Mouse (Mus musculus) embryo, embryonic 9.5 days (tissue): ENCODE data around the gene Rhcg.

Source experiments
- DNase-seq: peaks from one replicate; pipeline ENCODE4 v3.0.0-alpha.2; 2017; ENCODE audit errors: extremely low spot score

Rhcg gene

GRCm38 (mm10) chr7:79552702-79553101, 64.8 kb downstream of the Rhcg start:
- no peak for DNase-seq

- no peak for DNase-seq
Observed at GRCm38 (mm10) chr7:79548893-79549555, 68.4 kb downstream of the Rhcg start.

- peak; percentile 85 for DNase-seq
Observed at GRCm38 (mm10) chr7:79547092-79547491, 70.4 kb downstream of the Rhcg start.

- DNase-seq, result no peak
Observed at GRCm38 (mm10) chr7:79545066-79545400, 72.4 kb downstream of the Rhcg start.

- no peak for DNase-seq
Observed at GRCm38 (mm10) chr7:79544281-79545065, 73.0 kb downstream of the Rhcg start.
